Mouse (Mus musculus) left cerebral cortex, postnatal 4 days (tissue): ENCODE measurements at regions not wholly inside any gene's neighbourhood (a gene's known extent, or its start where the extent isn't known, plus 50 kb on each side); places are given as distances from the start of the nearest gene placed in this dataset.
"Not testable (repeated sequence)": the region's sequence is repeated elsewhere in the genome, so short reads cannot be mapped to it uniquely, and the experiment has no call there.

Experiments used
- DNase-seq: peaks from one replicate; pipeline ENCODE4 v3.0.0-alpha.2; 2022
- intact Hi-C: fragments of 180-260 bp; cut with DNase I; formaldehyde crosslinking; loops from one replicate; pipeline ENCODE4 v1.15.1; 2025

DNA sequence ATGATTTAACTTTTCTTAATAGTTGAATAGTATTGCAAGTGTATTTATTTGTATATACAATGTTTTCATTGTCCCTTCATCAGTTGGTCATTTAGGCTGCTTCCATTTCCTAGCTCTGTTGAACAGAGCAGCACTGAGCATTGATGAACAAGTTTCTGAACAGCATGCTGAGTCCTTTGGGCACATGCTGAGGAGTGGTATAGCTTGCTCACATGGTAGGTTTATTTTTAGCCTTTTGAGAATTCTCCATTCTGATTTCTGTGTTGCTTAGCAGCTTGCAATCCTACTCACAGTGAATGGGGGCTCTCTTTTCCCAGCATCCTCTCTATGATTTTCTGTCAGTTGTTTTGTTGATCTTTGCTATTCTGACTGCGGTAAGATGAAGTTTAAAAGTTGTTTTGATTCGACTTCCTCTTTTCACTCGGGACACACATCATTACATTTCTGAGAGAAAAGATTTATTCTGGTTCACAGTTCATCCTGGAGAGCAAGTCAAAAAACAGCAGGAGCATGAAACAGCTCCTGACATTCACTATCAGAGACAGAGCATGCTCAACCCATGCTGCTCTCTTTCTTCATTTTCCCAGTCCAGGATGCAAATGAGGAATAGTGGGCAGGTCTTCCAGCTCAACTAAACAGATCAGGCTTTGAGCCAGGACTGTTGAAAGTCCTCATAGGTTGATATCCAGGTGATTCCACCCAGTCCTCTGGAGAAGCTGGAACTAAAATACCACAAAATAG is 413.1 kb downstream of the Gm37988 start:
- intact Hi-C loops = no loop called here
- DNase-seq = no peak

GRCm38 (mm10) chr1:5227866-5228265 is 420.2 kb downstream of the Gm37988 start:
- DNase-seq = no peak
- intact Hi-C loops = no loop called here

DNA sequence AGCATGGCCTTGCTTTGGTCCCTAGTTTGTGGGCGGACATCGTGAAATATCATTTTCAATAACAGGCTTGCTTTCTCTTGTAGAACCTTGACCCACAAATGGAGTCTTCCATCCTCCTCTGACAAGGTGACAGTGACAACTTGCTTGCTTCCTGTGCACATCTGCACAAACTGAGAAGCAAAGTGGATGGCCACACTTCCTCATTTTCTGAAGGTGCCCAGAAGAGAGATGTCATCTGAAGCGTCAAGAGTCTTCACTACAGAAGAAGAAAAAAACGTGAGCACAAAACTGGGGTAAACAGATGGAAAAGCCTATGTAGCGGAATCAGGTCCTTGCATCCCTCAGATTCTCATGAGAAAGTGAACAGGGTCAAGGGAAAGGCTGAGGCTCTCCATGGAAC is 423.5 kb downstream of the Gm37988 start:
- intact Hi-C loops = no loop called here
- no peak for DNase-seq

DNA sequence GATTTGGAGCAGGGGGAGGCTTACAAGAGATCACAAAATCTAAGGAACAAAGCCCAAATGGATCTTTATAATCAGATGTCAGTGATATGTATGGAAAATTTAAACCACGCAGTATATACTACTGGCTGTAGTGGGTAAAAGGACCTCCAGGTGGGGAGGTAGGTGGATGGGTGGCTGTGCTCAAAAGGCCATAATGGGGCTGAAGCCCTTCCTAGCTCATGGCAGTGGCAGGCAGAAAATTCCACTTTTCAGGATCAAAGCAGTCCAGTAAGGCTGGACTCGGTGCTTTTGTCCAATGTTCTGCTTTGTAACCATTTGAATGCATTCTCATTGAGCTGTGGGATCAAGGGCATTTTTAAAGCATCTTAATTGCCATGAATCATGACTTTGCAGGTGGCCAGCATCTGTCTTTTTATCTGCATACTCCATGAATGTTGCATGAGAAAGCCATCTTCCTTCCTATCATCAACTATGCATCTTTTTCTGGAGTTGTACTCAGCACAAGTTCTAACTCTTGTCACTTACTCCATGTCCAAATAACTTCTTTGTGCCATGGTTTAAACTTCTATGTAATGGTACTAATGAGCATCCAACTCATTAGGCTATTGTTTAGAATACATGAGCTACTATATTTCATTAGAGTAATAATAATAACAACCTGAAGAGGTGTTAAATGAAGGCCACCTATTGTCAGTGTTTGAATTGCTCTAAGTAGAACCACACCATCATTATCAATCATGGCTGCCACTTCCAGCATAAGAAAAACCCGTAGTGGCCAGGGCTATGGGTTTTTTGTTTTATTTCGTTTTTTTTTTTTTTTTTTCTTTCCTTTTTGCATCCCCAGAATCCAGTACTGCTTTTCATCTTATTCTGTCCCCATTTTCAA is 424.5 kb downstream of the Gm37988 start:
- DNase-seq = no peak
- intact Hi-C loops = no loop called here

DNA sequence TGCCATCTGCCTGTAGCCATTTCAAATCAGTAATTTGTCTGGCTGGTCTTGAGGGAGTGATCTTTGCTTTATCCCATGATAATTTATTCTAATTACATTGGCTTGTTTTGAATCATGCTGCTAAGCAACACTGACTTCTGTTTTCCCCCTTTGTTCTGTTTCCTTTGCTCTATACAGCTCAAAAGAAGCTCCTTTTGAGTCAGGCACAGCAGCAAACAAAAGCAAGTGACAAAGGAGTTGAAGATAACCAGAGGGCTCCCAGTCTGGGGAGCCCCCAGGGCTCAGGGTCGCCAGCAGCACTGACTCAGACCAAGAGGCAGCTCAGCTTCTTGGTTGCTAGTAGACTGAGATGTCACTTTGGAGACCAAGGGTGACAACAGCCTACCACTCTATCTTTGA is 425.2 kb downstream of the Gm37988 start:
- peak; percentile 10 for DNase-seq
- intact Hi-C loops = no loop called here

DNA sequence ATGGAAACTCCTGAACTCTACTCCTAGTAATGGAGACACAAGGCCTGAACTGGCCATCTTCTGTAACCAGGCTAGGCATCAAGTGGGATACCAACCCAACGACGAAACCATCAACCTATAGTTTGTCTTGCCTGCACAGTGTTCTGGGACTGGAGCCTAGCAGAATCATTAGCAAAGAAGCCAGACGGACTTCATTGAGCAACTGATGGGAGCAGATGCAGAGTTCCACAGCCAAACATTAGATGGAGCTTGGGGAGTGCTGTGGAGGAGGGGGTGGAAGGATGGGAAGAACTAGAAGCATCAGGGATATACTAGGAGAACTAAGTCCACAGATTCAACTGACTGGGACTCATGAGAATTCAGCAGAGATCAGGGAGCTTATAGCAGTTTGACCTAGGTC is 435.5 kb downstream of the Gm37988 start:
- intact Hi-C loops = no loop called here
- no peak for DNase-seq

DNA sequence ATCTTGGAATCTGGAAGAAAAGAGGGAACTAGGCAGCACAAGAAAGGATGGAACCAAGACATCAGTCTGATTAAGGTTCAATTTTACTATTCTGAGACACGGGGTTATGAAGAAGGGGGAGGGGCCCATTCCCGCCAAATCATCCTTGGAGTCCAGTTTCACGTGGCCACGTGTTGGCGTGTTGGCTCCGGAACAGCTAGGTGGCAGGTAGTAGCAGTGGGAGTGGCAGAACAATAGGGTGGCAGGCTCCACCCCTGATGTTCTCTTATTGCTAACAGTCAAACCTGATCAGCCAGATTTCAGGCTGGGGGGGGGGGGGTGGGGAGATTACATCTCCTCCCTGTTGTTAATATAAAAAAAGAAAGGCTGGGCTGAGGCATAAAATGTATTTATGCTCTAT is 453.2 kb downstream of the Gm37988 start:
- DNase-seq, intact Hi-C loops: not testable (repeated sequence)

GRCm38 (mm10) chr1:5261297-5261696 is 453.6 kb downstream of the Gm37988 start:
- intact Hi-C loops, DNase-seq: not testable (repeated sequence)

GRCm38 (mm10) chr1:5273938-5274337 is 466.2 kb downstream of the Gm37988 start:
- intact Hi-C loops = no loop called here

GRCm38 (mm10) chr1:5294570-5294969 is 486.9 kb downstream of the Gm37988 start:
- no peak for DNase-seq
- intact Hi-C loops = no loop called here

More at GRCm38 (mm10) chr1:5273938-5274337, 466.2 kb downstream of the Gm37988 start:
- no peak for DNase-seq

GRCm38 (mm10) chr1:5297627-5298026 is 489.9 kb downstream of the Gm37988 start:
- intact Hi-C loops = no loop called here
- no peak for DNase-seq

DNA sequence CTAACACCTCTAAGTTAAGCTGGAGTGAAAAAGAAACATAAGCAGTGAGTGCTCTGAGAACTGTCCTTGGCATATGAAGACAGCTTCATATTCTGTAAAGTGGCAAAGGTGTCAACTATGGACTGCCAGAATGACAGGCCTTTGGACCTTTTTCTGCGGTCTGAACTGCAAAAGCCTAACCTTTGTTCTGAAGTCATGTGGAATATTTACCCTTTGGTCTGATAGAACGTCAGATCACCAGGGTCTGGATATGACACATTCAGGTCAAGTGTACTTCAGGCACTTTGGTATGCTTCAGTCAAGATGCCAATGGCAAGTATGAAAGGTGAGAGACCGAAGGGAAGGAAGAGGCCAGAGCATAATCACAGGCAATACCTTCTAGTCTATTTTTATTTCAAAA is 504.0 kb downstream of the Gm37988 start:
- no peak for DNase-seq
- intact Hi-C loops = no loop called here

DNA sequence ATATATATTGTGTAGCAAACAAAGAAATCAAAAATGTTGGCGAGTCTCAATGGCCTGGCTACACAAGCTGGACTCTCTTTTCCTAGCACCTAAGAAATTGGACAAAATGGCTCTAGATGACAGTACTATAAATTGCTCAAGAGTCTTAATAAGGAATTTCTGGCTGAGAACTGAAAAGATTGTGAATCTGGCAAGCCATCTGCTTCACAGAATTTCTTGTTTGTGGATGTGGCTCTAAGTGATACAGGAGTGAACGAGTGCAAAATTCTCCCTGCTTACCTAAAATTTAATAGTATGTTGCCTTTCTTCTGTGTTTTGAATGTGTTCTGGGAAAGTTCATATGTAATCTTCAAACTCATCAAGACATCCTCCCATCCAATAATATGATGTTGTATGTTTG is 508.1 kb downstream of the Gm37988 start:
- intact Hi-C loops = no loop called here
- DNase-seq = no peak

DNA sequence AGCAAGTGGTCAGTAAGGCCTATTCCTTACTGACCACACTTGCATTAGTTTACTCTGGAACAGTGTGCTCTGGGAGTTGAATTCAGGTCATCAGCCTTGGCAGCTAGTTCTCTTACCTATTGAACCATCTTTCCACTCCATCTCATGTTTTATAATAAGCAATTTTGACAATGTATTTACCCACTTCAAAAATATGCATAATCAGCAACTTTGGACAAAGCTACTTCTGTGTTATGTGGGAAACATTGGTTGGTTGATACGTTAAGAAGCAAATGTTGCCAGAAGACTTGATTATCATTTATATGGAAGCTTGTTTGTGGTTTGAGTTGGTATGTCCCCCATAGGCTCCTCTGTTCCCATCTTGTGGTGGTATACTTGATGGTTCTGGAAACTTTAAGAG is 509.4 kb downstream of the Gm37988 start:
- no peak for DNase-seq
- intact Hi-C loops = no loop called here

DNA sequence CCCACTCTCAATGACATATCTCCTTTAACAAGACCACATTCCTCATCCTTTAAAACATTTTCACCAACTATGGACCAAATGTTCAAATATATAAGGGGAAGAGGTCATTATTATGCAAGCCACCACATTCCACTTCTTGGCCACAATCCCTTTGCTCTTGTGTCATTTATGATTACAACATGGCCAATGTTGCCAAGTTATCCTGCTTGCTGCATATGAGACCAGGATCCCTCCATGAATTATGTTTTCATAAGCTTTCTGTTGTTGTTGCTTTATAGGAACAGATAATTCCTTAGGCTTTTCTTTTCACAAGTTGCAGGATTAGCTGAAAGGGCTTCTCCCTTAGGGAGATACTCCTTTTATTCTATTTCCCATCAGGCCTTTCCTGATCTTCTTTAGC is 518.6 kb downstream of the Gm37988 start:
- intact Hi-C loops = no loop called here
- DNase-seq = no peak
